Mouse (Mus musculus): Measurements from ENCODE around the gene Coil.

GRCm38 (mm10) chr11:89005473-89005872, 35.4 kb downstream of the Coil start:
- TF ChIP-seq GATA1 (IDR thresholded peaks at IDR 0.05; ENCODE audit: borderline replicate concordance, low read length): no peak
- no peak for TF ChIP-seq FLI1 (IDR thresholded peaks at IDR 0.05; ENCODE audit: low read length)
